Mouse (Mus musculus) embryonic facial prominence, embryonic 11.5 days (tissue): ENCODE results near the gene Gm5244. TPM values are rescaled to one million over a fixed set of nuclear protein-coding genes. Genes with fewer than 3 reads are reported as not detected.

Experiments
- ATAC-seq: fragments of 200-750 bp; cut with Nextera tagmentation; replicated peaks from 2 replicates; pipeline ENCODE4 v1.8.0; 2017; ENCODE audit warnings: low read depth; ENCODE audit not compliant: insufficient number of reproducible peaks, low FRiP score, low TSS enrichment
- DNase-seq: peaks from one replicate; pipeline ENCODE4 v3.0.0-alpha.2; 2015; ENCODE audit warnings: low spot score
- H3K27ac ChIP-seq: fragments of 300-500 bp; sonication (generic); replicated peaks from 2 replicates; pipeline ENCODE4 v1.5.1; 2014; ENCODE audit warnings: mild to moderate bottlenecking, low read depth, low read length, control low read depth
- H3K27me3 ChIP-seq: fragments of 300-500 bp; sonication (generic); 2 replicates; pipeline ENCODE4 v1.6.1; 2014; ENCODE audit warnings: mild to moderate bottlenecking, low read length, moderate library complexity, mixed read lengths; ENCODE audit not compliant: control insufficient read depth, insufficient read depth
- H3K36me3 ChIP-seq: fragments of 300-500 bp; sonication (generic); replicated peaks from 2 replicates; pipeline ENCODE4 v1.6.1; 2014; ENCODE audit warnings: low read depth, mild to moderate bottlenecking, low read length, moderate library complexity, mixed read lengths; ENCODE audit not compliant: control insufficient read depth, insufficient read depth
- H3K4me1 ChIP-seq: fragments of 300-500 bp; sonication (generic); 2 replicates; pipeline ENCODE4 v1.6.1; 2014; ENCODE audit warnings: low read length, mixed read lengths; ENCODE audit not compliant: control insufficient read depth, insufficient read depth
- H3K4me2 ChIP-seq: fragments of 300-500 bp; sonication (generic); 2 replicates; pipeline ENCODE4 v1.6.1; 2014; ENCODE audit warnings: low read depth, mild to moderate bottlenecking, control low read depth, low read length, moderate library complexity
- H3K4me3 ChIP-seq: fragments of 300-500 bp; sonication (generic); 2 replicates; pipeline ENCODE4 v1.5.1; 2014; ENCODE audit warnings: low read depth, low read length, control low read depth
- H3K9ac ChIP-seq: fragments of 300-500 bp; sonication (generic); replicated peaks from 2 replicates; pipeline ENCODE4 v1.6.1; 2014; ENCODE audit warnings: mild to moderate bottlenecking, control low read depth, low read length
- H3K9me3 ChIP-seq: fragments of 300-500 bp; sonication (generic); replicated peaks from 2 replicates; pipeline ENCODE4 v1.6.1; 2016; ENCODE audit warnings: mild to moderate bottlenecking, low read length, inconsistent platforms, mixed read lengths; ENCODE audit not compliant: control insufficient read depth
- WGBS: fragments of 180-500 bp; shearing (Covaris S2); extraction: QIAGEN DNeasy Blood & Tissue Kit; methylation state at CpG from one replicate; pipeline ENCODE4 v1.1.7; 2014; 5-methylcytosine and 5-hydroxymethylcytosine counted together
- polyA plus RNA-seq: library from polyadenylated mRNA; unstranded; fragments of >200 nt; fragmentation: Nextera tagmentation; extraction: Ambion mirVana; gene quantifications from 2 replicates; pipeline ENCODE4 v1.2.1, GENCODE M21; 2014

Gene Gm5244
- polyA plus RNA-seq, 1 experiment from 2014 or later = not detected

DNA sequence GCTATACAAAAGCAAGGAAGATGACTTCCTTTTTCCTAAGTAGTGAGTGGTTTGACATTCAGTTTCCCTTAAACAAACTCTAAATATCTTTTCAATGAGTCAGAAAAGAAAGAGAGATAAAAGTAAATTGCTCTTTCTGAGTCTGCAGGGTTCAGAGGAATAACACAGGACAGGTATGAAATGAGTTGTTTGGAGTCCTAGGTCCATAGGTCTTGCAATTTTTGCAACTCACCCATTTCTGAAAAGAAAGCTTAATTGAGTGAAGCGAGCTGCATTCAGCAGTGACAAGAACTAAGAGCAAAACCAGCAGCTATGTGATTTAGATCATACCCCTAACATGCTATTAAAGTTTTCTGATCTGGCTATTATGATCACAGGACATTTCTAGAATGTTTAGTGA is 14.9 kb upstream of the Gm5244 start:
- DNase-seq (no peak), ATAC-seq (no peak)
- H3K9me3 ChIP-seq = no peaks in the 10 kb centered on the region
- no peak overlapping the region for H3K4me3 ChIP-seq
- H3K36me3 ChIP-seq = no peaks in the 10 kb centered on the region
- H3K27ac ChIP-seq = no peak overlapping the region
- no peak overlapping the region for H3K4me2 ChIP-seq
- H3K4me1 ChIP-seq = no peaks in the 10 kb centered on the region
- no peak overlapping the region for H3K9ac ChIP-seq
- WGBS = 68% methylated on average over 1 of the region's 1 CpGs
- H3K27me3 ChIP-seq = no peaks in the 10 kb centered on the region

DNA sequence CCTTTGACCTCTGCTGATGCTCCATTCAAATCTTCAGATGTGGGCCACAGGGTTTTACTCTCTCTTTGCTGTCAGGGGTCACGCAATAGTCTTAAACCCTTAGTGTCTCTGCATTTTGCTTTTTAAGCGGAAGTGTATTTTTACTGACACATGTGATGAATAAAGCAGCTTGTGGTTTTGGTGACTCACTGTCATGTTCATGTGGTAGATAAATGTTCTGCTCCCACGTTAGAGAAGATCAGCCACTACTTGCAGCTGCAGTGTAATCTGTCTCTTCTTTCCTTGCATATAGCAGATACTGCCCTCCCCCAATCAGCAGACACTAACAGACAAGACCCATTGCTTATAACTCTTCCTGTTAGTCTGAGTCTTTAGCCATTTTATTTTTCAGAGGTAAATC is 12.9 kb upstream of the Gm5244 start:
- ATAC-seq (no peak), DNase-seq (no peak)
- Histone ChIP-seq H3K27me3 (no peaks in the 10 kb centered on the region), H3K36me3 (no peaks in the 10 kb centered on the region), H3K4me3 (no peak overlapping the region), H3K9ac (no peak overlapping the region), H3K4me2 (no peak overlapping the region), H3K4me1 (no peaks in the 10 kb centered on the region), H3K27ac (no peak overlapping the region), H3K9me3 (no peaks in the 10 kb centered on the region)
- 78% methylated on average over 3 of the region's 3 CpGs for WGBS

- Histone ChIP-seq H3K4me1 (no peaks in the 10 kb centered on the region), H3K4me3 (no peak overlapping the region), H3K36me3 (no peaks in the 10 kb centered on the region), H3K4me2 (no peak overlapping the region), H3K9me3 (no peaks in the 10 kb centered on the region), H3K27ac (no peak overlapping the region), H3K27me3 (no peaks in the 10 kb centered on the region), H3K9ac (no peak overlapping the region)
- no peak for DNase-seq
- ATAC-seq = no peak
- 86% methylated on average over 1 of the region's 1 CpGs for WGBS
Observed at GRCm38 (mm10) chr19:12838507-12838906, 8.0 kb upstream of the Gm5244 start.

DNA sequence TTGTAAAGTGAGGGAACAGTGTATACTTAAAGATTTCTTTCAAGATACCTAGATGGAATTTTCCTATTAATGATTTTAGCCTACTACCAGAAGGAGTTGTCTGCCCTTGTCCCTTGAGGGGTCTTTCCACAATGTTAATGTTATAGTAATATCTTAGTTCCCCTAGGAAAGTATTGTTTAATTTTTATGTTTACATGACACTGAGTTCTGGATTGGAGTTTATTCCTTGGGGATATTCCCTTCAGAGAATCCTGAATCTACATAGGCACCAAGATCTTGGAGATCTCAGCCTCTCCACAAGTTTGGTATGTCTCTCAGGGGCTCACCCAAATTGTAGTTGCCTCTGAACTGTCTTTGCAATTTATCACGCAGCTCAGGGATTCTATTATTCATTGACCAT is 10.5 kb downstream of the Gm5244 start, which contains the start of gene Olfr1444:
TSS of gene Olfr1444 (plus strand) at position 301 of the 400 bp plus-strand sequence.
- no peak within 1 kb of the TSS for H3K27ac ChIP-seq
- H3K4me1 ChIP-seq = no peaks in the 10 kb centered on the region
- no peak for ATAC-seq
- WGBS = 32% methylated on average over 1 of the region's 1 CpGs
- no peak within 1 kb of the TSS for H3K4me2 ChIP-seq
- no peak within 1 kb of the TSS for H3K4me3 ChIP-seq
- no peak within 1 kb of the TSS for H3K9ac ChIP-seq
- no peaks in the 10 kb centered on the region for H3K27me3 ChIP-seq
- no peaks in the 10 kb centered on the region for H3K36me3 ChIP-seq
- no peak for DNase-seq
- H3K9me3 ChIP-seq = no peaks in the 10 kb centered on the region

DNA sequence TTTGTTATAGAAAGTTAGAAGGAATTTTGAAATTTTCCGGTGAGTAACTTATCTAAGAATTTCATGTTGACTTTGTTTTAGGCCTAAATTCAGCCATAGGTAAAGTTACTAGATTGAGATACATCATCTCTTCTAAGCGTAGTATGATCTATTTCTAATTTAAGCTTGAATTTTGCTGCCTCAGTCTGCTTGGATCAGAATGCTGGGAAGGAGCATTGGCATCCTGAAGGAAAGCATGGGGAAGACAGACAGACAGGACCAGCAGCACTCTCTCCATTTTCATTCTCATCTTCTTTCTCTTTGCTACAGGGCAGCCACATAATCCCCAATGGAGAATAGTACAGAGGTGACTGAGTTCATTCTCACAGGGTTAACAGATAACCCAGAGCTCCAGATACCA is 37.1 kb downstream of the Gm5244 start, which contains the start of gene Olfr1445:
TSS of gene Olfr1445 (plus strand) at position 301 of the 400 bp plus-strand sequence.
- no peaks in the 10 kb centered on the region for H3K36me3 ChIP-seq
- H3K4me1 ChIP-seq = no peaks in the 10 kb centered on the region
- H3K4me3 ChIP-seq = no peak within 1 kb of the TSS
- DNase-seq (no peak), ATAC-seq (no peak)
- no peak within 1 kb of the TSS for H3K27ac ChIP-seq
- no peaks in the 10 kb centered on the region for H3K9me3 ChIP-seq
- no peaks in the 10 kb centered on the region for H3K27me3 ChIP-seq
- no peak within 1 kb of the TSS for H3K4me2 ChIP-seq
- 86% methylated on average over 2 of the region's 2 CpGs for WGBS
- H3K9ac ChIP-seq = no peak within 1 kb of the TSS

DNA sequence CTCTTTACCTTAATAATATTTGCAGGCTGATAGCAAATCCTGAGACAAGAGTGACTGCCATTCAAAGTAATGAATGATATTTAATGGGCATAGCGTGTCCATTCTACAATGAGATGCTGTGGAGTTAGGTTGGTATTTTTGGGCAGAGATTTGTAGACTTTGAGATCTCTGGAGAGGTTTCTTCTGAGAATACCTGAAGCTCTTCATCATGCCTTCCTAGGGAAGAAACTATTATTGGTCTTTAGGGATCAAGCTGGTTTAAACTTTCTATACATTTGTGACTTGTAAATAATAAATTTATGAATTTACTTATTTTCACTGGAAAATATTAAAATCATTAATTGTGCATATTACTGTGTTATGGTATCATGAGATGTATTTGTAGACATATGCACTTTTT is 46.9 kb downstream of the Gm5244 start, which contains the start of gene Olfr1446:
TSS of gene Olfr1446 (minus strand) at position 101 of the 400 bp plus-strand sequence.
- no peak within 1 kb of the TSS for H3K4me3 ChIP-seq
- DNase-seq = no peak
- no peaks in the 10 kb centered on the region for H3K36me3 ChIP-seq
- no peaks in the 10 kb centered on the region for H3K9me3 ChIP-seq
- H3K27ac ChIP-seq = no peak within 1 kb of the TSS
- WGBS = 78% methylated on average over 1 of the region's 1 CpGs
- no peak within 1 kb of the TSS for H3K4me2 ChIP-seq
- no peaks in the 10 kb centered on the region for H3K27me3 ChIP-seq
- no peak for ATAC-seq
- H3K9ac ChIP-seq = no peak within 1 kb of the TSS
- no peaks in the 10 kb centered on the region for H3K4me1 ChIP-seq

Other genes starting within 250 kb of the Gm5244 start
- gene Gm4952, start 246.7 kb upstream of the Gm5244 start, polyA plus RNA-seq = 0.13 and 0.18 TPM in 2 replicates
- not detected in 2 replicates for gene Glyat, start 213.4 kb upstream of the Gm5244 start, polyA plus RNA-seq
- gene Olfr1442, start 176.2 kb upstream of the Gm5244 start, polyA plus RNA-seq = not detected in 2 replicates
- gene Olfr1443, start 168.6 kb upstream of the Gm5244 start, polyA plus RNA-seq = not detected in 2 replicates
- not detected in 2 replicates for gene Keg1, start 150.9 kb upstream of the Gm5244 start, polyA plus RNA-seq
- 0.22 and 0.77 TPM in 2 replicates for gene Cntf, start 81.0 kb upstream of the Gm5244 start, polyA plus RNA-seq
- 10.5 and 11.0 TPM in 2 replicates for gene Zfp91, start 50.6 kb upstream of the Gm5244 start, polyA plus RNA-seq
- 0.77 and 0.80 TPM in 2 replicates for gene Lpxn, start 50.5 kb upstream of the Gm5244 start, polyA plus RNA-seq
- not detected in 2 replicates for gene Olfr1444, start 10.6 kb downstream of the Gm5244 start, polyA plus RNA-seq
- not detected in 2 replicates for gene Olfr1445, start 37.2 kb downstream of the Gm5244 start, polyA plus RNA-seq
- gene Olfr1446, start 46.8 kb downstream of the Gm5244 start, polyA plus RNA-seq = not detected in 2 replicates
- not detected in 2 replicates for gene Olfr1447, start 57.1 kb downstream of the Gm5244 start, polyA plus RNA-seq
- not detected in 2 replicates for gene Olfr1448, start 77.7 kb downstream of the Gm5244 start, polyA plus RNA-seq
- gene Olfr1449, start 84.2 kb downstream of the Gm5244 start, polyA plus RNA-seq = not detected in 2 replicates
- not detected in 2 replicates for gene Olfr1450, start 103.6 kb downstream of the Gm5244 start, polyA plus RNA-seq
- not detected in 2 replicates for gene Olfr1451, start 148.3 kb downstream of the Gm5244 start, polyA plus RNA-seq
- gene Olfr1453, start 181.6 kb downstream of the Gm5244 start, polyA plus RNA-seq = not detected in 2 replicates
- gene Olfr1454, start 213.9 kb downstream of the Gm5244 start, polyA plus RNA-seq = not detected in 2 replicates